Mouse (Mus musculus) lung, adult 18-20 months (tissue): ENCODE results near the gene Slc23a4.

Experiments used
- DNase-seq, 2 experiments: peaks; one replicate each; pipeline ENCODE4 v3.0.0; 2022; ENCODE audit warnings: mixed read lengths in 2 of 2

The Slc23a4 gene

DNA sequence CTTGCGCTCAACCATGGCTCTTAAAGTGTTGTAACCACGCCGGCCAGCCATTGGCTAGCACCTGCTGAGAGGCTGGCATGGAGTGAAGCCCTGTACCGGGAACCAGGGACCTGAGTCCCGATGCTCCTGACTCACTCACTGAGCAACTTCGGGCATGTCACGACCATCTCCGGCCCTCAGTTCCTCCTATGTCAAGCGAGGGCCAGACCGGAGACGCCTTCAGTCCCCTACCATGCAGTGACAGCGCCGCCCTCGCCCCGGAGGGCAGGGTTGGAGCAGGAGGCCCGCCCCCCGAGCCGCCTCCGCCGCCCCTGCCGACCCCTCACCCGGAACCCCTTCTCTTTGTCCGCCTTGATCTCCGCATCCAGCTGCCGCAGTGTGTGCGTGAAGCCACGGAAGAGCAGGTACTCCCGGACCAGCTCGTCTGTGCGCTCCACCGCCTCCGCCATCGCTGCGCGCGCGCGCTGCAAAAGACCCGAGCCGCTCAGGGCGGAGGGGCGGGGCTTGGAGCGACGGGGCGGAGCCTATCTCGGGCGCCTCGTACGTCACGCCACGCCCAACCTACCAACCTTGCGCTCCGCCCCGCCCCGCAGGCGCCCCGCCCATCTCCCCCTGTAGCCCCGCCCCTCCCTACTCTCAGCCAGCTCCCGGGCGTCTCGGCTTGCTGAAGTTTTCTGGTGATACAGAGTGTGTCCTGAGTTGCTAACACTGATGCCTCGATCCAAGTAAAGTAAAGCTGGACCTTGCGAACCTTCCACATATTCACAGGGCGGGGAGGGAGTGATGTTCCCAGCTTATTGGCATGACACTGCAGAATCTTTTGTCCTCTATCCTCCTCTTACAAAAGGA, 77.6 kb downstream of the Slc23a4 start, which contains the start of gene Wdr91:
Gene Wdr91, minus strand, starts transcription at position 506 of the 849 bp plus-strand sequence.
- DNase-seq: peak; percentile 89 to 91

DNA sequence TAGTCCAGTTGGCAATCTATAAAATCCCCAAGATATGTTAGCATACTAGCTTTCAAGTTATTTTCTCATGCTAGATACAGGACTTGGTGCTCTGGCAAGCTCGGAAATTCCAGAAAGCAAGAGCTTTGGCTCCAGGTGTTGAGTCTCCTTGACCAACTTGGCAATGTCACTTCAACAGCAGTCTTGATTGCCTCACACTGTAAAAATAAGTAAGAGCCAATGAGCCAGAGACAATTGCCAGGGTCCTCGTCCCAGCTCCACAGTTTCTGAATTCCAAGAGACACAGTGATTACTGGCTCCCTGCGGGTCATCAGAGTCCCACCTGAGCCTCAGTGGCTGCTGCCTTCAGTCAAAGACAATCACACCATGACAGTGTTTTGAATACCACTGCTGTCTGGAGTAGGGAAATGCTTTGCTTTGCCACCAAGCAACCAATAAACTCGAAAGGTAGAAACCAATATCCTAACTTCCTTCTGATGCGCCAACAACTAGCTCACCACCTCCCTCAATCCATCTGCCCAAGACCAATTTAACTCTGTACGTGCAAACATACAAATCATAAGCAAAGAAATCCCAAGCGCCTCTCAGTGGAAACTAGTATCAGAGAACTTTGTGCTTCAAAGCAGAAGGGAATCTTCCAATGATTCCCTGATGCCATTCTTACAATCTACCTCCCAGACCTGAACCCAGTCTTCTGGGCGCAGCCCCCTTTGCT, 78.4 kb downstream of the Slc23a4 start:
- peak in 1 of 2 experiments; percentile 13 for DNase-seq

DNA sequence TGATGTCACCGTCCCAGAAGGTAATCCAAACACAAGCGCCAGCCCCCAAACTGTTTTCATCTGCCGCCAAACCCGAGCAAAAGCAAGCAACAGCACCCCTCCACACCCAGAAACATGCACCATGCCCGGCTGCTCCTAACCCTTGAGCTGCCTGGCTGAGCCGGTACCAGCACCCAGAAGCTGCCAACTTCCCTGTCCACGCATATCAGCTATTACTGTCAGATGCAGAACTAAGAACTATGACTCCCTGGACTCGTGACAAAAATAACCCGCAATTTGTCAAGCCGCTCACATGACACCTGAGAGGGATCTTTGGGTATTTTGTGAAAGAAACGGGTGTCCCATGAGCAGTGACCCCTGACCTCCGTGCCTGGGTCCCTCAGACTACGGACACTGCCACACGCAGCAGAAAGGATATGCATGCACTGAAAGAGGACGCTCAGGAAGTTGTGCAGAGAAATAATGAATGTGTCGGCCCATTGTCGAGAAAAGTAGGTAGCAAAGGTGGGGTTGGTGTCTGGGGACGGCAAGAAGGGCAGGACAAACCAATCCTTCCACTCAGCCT, 80.4 kb downstream of the Slc23a4 start:
- DNase-seq: peak; percentile 29 to 42

DNA sequence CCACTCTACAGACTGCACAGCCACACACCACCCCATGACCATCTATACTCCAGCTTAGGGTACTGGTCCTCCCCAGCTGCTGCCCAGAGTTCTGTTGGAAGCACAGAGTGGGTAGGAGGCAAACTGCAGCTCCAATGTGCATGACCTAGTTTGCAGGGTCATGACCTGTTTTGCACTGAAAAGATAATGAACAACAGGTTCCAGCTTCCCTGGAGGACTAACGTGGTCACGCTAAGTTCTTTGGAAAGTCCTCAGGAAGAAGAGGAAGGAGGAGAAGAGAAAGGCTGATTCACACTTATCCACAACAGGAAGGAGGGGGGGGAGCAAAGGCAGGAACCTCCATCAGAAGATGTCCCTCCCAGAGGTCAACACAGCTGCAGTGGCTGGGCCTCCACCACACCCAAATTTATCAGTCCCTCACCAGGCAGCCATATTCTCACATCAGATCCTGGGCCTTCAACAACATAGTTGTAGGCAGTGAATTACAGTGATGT, 81.0 kb downstream of the Slc23a4 start:
- no peak for DNase-seq

DNA sequence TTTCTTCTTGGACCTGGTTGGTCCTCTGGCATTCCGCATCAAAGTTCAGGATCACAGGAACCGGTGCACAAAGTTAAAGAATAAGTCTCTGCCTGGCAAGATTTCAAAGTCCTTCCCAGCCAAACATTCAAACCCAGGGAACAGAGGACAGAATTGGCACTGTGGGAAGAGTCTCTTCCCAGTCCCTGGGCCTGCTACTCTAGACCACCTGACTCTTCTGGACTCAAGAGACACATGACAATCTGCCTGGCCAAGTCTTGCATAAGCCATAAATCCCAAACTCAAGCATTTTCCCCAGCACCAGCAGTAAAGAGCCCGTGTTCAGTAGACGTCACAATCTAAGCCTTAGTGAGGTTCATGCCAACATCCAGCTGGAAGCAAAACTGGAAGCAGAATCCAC, 81.5 kb downstream of the Slc23a4 start:
- peak in 1 of 2 experiments; percentile 20 for DNase-seq

DNA sequence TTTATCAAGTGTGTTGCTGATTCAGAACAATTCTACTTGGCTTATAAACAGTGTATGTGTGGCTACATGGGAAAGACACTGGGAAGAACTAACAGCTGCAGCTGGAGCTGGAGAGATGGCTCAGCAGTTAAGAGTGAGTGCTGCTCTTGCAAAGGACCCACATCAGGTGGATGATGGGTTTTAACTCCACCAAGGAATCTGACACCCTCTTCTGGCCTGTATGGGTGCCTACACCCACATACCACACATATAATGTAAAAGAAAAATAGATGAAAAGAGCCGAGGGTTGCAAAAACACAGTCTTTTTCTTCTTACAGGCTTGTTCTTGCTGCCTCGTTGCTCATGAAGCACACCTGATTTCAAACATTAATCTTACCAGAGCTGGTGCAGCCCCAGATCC, 82.1 kb downstream of the Slc23a4 start:
- no peak for DNase-seq

DNA sequence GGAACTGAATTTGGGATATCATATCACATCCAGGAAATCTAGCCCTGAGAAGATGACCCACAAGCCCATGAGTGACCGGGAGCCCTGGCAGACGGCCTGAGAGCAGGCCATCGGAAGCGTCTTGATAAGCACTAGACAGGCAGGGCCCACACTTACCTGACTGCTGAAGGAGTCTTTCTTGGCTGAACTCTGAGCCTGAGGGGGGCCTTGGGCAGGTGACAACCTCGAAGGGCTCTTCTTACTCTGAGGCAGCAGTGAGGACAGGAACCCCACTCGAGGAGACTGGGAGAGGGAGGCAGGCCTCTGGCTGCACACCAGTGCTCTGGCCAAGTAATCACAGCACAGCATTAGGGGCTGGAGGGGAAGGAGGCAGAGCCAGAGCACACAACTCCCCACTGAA, 83.8 kb downstream of the Slc23a4 start:
- DNase-seq: peak; percentile 66 to 73

DNA sequence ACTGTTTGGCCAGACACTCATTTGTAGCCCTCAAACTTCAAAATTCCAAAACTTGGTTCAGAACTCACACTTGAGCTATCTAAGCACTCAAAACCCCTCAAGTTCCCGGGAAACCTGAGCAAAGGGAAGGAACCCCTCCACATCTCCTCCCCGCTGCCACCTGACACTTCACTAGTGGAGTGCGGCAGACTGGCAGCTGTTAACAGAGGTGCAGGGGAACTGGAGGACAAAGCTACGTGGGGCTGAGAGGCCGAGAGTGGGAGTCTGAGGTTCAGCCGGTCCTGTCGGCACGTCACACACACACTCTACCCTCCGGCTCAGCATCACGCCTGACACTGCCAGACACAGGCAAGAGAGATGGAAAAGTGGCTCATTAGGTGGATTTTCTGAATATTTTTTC, 84.4 kb downstream of the Slc23a4 start:
- peak; percentile 56 to 68 for DNase-seq

DNA sequence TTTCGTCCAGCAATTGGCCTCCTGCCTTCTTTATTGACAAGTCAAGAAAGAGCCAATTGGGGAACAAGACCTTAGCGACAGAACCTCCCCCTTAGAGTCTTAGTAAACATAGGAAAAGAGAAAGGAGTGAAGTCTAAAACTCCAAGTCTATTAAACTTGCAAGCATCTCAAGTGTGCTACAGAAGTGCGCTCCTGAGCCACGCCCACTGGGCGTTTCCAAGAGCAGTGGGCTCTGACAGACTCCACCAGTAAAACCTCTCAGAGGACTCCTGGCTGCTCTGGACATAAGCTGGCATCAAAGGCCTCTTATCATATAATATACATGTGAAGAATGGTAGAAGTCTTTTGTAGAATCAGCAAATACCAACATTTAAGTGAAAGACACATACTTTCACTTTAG, 84.8 kb downstream of the Slc23a4 start:
- DNase-seq: peak; percentile 83 to 88

DNA sequence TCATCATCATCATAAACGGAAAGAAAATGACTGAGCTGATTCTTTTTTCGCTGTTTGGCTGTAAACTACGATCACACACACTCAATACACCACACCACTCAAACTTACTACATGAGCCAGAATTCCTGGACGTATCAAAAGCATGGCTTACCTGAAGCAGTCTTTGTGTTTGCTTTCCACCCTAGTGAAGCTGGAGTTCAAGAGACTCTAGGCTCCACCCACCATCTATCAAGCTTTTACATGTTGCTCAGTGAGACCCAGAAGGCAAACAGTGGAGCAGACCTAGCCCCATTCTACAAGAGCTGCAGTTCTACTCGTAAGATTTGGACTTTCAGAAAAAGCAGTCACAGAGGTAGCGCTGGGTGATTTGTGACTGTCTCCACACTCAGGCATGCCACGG, 85.6 kb downstream of the Slc23a4 start:
- DNase-seq: peak in 1 of 2 experiments; percentile 64

DNA sequence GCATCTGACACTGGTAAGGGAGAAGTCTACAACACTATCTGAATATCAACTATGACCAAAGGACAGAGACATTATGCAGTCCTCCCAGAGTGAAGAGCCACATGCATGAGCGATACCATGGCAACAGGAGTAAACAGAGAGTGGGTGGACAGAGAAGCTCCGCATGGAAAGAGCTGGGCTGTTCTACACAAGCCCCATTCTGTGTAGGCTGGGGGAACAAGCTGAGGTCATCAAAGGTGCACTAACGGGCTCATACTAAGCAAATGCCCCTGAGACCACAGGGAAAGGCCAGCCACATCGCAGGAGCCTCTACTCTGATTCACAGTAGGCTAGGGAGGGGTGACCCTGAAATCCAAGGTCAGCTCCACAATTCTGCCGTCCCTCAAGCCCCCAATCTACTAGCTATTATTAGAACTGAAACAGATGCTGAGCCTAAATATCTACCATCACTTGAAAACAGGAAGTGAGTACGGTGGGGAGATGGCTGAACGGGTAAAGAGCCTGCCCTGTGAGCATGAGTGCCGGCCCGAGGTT, 86.2 kb downstream of the Slc23a4 start:
- no peak for DNase-seq

DNA sequence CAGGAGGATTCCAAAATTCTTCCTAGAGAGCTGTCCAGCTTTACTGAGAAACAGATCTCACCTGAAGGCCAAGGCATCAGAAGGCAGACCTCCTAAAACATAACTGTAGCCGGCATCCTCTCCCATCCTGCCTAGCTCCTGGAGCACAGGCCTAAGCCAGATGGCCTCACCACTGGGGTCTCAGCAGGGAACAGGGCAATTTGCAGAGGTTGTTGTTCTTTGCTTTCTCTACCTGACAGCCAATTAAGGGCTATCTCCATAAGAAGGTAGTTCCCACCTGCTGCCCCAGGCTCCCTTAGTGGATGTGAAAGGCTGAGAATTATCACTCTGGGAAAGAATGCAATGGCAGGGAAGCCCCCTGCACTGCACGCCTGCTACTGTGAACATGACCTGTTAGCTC, 87.2 kb downstream of the Slc23a4 start:
- DNase-seq: no peak

DNA sequence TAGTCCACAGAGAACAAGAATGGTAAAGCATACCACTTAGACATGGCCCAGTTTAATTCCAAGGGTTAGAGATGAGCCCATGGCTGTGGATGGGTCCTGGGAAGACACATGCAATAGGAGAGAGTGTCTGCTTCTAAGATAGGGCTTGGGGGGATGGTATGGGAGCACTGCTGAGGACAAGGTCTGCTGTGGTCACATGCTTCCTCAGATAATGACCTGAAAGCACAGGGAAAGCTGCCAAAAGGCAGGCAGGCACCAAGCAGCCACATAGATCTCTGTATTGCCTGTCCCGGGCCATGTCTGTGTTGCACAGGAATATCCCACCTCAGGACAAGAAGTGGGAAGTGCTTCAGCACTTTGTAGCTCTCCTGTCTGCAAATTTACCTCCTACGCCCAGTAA, 89.1 kb downstream of the Slc23a4 start:
- no peak for DNase-seq

DNA sequence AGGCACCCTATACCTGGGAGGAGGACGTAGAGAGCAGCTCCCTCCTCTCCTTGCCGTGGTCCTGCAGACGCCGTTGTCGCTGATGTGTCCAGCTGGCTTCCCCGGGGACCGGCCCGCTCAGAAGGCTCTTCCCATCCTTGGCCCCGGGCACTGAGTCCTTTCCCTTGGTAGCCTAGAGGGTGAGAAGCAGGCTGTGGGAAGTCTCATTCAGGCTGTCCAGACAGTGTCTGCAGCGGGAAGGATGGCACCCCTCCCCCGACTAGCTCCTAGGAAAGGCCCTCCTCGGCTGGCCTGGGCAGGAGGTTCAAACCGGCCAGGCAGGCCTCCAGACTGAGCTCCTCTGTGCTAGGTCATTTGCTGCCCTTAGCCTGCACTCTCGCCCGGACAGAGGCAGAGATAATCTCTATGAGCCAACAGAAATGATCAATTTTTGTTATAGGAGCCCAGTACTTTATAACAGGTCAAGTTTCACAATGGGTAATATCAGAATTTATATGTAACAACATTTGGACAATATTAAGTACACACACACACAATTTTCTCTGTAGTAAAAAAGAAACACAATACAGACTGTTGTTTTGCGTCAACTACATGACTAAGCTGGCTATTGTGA, 91.9 kb downstream of the Slc23a4 start:
- no peak for DNase-seq

DNA sequence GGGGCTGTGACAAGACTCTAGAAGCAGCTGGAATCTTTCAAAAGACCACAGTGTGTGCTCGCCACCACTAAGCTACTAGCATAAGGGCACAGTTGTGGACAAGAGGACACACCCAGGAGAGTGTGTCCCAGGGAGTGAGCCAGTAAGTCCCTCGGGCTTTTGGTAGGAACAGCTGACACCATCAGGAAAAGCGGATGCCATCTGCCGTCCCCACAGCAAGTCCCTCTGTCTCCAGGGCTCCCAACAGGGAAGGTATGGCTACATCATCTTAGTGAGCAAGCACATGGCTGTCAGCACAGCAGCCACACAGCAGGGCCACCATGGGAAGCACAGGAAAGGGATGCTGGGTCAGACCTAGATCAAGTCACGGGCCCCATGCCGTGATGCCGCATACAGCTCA, 92.6 kb downstream of the Slc23a4 start:
- no peak for DNase-seq
